Mouse (Mus musculus): ENCODE measurements around the gene Kcnk18. TPM values are rescaled to one million over a fixed set of nuclear protein-coding genes. Genes with fewer than 3 reads are reported as not detected.

Gene Kcnk18
- polyA plus RNA-seq, 1 experiment from 2014 or later = not detected

GRCm38 (mm10) chr19:59263171-59263570, 44.2 kb downstream of the Kcnk18 start:
- peaks cover 59% of the 10 kb centered on the region for H3K4me1 ChIP-seq
- 90% methylated on average over 9 of the region's 9 CpGs for WGBS
- H3K4me2 ChIP-seq = no peak overlapping the region
- peaks cover 48% of the 10 kb centered on the region for H3K27me3 ChIP-seq
- H3K9me3 ChIP-seq = no peaks in the 10 kb centered on the region
- no peak for ATAC-seq (ENCODE audit: low FRiP score)
- no peak overlapping the region for H3K4me3 ChIP-seq (replicated peaks)
- no peak overlapping the region for H3K27ac ChIP-seq
- H3K9ac ChIP-seq = no peak overlapping the region
- H3K36me3 ChIP-seq (replicated peaks) = no peaks in the 10 kb centered on the region

DNA sequence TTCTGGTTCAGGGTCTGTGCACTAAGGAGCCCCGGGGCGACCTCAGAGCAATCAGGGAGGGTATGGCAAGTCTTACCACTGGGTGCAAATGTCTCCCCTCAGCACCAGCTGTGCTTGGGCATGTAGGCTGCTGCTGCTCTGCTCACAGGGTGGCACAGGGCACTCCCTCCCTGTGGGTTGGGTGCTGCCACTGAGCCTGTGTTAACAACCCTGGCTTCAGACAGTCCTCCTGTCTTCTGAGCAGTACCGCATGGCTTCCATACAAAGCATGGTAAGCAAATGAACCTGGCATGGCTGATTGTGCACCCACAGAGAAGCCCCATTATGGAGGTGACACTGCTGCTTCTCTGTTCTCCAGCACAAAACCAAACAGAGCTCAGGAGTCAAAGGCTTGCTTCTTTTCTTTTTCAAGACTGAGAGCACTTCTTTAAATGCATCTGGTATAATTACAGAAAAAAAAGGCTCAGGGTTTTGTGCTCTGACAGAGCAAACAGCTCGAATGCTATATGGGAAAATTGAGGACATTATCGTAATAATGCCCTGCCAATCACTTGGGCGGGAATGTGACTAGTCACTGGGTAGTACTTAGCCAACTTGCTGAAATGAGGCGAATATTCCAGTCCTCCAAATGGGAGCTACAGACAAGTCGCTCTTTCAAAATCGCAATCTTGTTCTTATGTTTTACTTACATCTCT, 46.0 kb downstream of the Kcnk18 start:
- Histone ChIP-seq H3K4me3 (replicated peaks) (no peak overlapping the region), H3K27me3 (peaks cover 37% of the 10 kb centered on the region), H3K36me3 (replicated peaks) (no peaks in the 10 kb centered on the region), H3K9ac (peak overlapping the region; percentile 36; the same call in 1 of the 2 replicates), H3K4me2 (peak overlapping the region; percentile 4), H3K9me3 (no peaks in the 10 kb centered on the region), H3K4me1 (peaks cover 55% of the 10 kb centered on the region), H3K27ac (peak overlapping the region; percentile 86)
- peak; percentile 54 for ATAC-seq (ENCODE audit: low FRiP score)
- 38% methylated on average over 9 of the region's 9 CpGs for WGBS

DNA sequence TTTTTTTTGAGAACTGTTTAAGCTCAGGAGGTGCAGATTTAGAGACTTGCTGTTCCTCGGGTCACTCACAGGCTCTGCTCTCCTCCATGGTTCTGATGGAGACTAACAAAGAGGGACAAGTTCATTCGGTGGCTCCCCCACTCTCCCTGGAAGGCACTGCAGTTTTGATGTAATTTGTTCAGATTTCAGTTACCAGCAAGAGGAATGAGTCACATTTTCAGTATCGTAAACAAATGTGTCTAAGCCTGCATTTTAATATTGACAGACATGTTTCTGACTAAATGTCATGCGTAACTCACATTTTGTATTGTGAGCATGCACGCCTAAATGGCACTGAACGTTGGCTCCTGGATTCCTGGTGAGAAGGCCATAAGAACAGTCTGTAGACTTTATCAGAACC, 46.9 kb downstream of the Kcnk18 start:
- H3K4me2 ChIP-seq = no peak overlapping the region
- H3K4me3 ChIP-seq (replicated peaks) = no peak overlapping the region
- H3K4me1 ChIP-seq = peaks cover 46% of the 10 kb centered on the region
- 53% methylated on average over 6 of the region's 6 CpGs for WGBS
- H3K27ac ChIP-seq = peak overlapping the region; percentile 58; the same call in 1 of the 2 replicates
- no peaks in the 10 kb centered on the region for H3K36me3 ChIP-seq (replicated peaks)
- ATAC-seq (ENCODE audit: low FRiP score) = no peak
- no peak overlapping the region for H3K9ac ChIP-seq
- H3K27me3 ChIP-seq = peaks cover 27% of the 10 kb centered on the region
- H3K9me3 ChIP-seq = no peaks in the 10 kb centered on the region

DNA sequence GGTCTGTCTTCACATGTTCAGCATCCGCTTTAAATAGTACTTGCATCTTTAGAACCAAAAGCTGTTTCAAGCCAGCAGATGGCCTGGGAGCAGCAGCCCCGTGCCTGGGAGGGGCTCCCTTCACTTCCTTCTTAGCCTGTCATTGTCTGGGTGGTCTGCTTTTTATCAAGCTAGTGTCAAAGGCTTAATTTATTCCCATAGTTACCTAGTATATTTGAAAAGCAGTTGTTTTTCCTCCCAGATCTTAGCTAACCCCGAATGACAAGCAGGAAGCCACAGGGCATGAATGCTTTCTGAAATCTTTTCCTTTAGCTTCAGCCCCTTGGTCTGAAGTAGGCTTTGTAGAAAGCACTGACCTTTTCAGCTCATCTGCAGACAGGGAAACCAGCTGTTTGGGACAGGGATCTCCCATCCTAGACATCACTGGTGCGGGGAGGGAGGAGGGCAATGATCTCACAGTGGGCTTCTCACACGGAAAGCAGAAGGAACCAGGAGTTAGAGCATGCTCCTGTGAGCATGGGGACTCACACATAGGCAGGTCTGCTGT, 48.5 kb downstream of the Kcnk18 start:
- Histone ChIP-seq H3K27me3 (peaks cover 14% of the 10 kb centered on the region; the same call in 1 of the 2 replicates), H3K36me3 (replicated peaks) (no peaks in the 10 kb centered on the region), H3K27ac (peak overlapping the region; percentile 51), H3K4me1 (peaks cover 36% of the 10 kb centered on the region), H3K9me3 (no peaks in the 10 kb centered on the region), H3K4me3 (replicated peaks) (no peak overlapping the region), H3K4me2 (no peak overlapping the region), H3K9ac (no peak overlapping the region)
- 7% methylated on average over 5 of the region's 5 CpGs for WGBS
- ATAC-seq (ENCODE audit: low FRiP score) = no peak

- Histone ChIP-seq H3K27ac (no peak overlapping the region), H3K4me3 (replicated peaks) (no peak overlapping the region), H3K4me1 (no peaks in the 10 kb centered on the region), H3K4me2 (no peak overlapping the region), H3K9me3 (no peaks in the 10 kb centered on the region), H3K9ac (no peak overlapping the region), H3K36me3 (replicated peaks) (no peaks in the 10 kb centered on the region), H3K27me3 (no peaks in the 10 kb centered on the region)
- 89% methylated on average over 7 of the region's 7 CpGs for WGBS
- ATAC-seq (ENCODE audit: low FRiP score) = no peak
These were observed 54.2 kb downstream of the Kcnk18 start for GRCm38 (mm10) chr19:59273190-59273589.

DNA sequence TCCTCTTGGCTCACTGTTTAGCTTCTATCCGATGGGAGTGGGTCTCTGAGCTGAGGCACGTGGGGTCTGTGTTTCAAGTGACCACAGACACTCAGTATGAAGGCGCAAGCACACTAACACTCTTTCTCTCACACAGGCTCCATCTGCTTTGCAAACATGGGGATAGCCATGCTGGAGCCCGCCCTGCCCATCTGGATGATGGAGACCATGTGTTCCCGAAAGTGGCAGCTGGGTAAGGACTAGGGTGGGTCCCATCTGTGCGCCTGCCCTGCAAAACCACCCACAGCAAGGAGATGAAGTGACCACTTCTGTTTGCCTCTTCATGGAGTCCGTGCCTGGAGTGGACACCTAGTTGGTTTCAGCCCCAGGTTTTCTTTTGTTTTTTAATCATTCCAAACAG, 57.3 kb downstream of the Kcnk18 start:
- Histone ChIP-seq H3K27me3 (no peaks in the 10 kb centered on the region), H3K9me3 (no peaks in the 10 kb centered on the region), H3K27ac (no peak overlapping the region), H3K4me2 (no peak overlapping the region), H3K36me3 (replicated peaks) (peaks cover 8% of the 10 kb centered on the region), H3K4me3 (replicated peaks) (no peak overlapping the region), H3K9ac (no peak overlapping the region), H3K4me1 (no peaks in the 10 kb centered on the region)
- ATAC-seq (ENCODE audit: low FRiP score) = no peak
- WGBS = 92% methylated on average over 7 of the region's 7 CpGs

DNA sequence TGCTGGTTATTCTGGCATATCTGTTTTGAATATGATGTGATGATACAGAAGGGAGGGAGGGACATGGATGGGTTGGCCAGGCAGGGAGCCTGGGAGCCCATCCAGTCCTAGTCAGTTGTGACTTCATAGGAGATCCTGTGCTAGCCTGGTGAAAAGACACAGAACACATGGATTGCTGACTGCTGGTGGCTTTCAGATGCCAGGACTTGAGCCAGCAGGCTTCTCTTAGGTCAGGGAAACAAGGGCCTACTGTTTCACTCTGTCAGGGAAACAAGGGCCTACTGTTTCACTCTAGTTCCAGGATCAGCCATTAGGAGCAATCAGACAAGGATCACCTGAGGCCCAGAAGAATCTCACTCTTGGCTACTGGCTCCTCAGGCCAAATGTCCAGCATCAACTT, 61.8 kb downstream of the Kcnk18 start:
- H3K9me3 ChIP-seq = no peaks in the 10 kb centered on the region
- H3K9ac ChIP-seq = no peak overlapping the region
- H3K4me2 ChIP-seq = no peak overlapping the region
- no peak overlapping the region for H3K27ac ChIP-seq
- H3K36me3 ChIP-seq (replicated peaks) = peaks cover 8% of the 10 kb centered on the region
- no peaks in the 10 kb centered on the region for H3K27me3 ChIP-seq
- no peak for ATAC-seq (ENCODE audit: low FRiP score)
- H3K4me3 ChIP-seq (replicated peaks) = no peak overlapping the region
- H3K4me1 ChIP-seq = no peaks in the 10 kb centered on the region

DNA sequence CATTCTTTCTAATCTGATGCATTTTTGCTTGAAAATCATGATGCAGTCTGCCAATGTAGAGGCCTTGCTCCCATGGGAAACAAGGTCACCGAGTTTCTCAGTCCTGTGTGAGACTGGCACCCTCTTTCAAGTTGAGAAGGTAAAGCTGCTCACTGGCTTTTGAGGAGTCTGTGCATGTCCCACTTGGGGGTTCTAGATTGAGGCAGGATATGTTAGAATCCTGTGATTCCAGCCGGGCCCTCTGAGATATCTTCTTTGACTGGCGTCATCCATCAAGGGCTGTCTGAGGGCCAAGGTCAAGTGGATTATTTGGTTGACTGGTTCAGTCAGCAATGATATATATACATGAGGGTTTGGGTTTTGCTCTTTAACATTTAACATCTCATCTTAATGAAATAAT, 63.0 kb downstream of the Kcnk18 start:
- no peak for ATAC-seq (ENCODE audit: low FRiP score)
- Histone ChIP-seq H3K27me3 (no peaks in the 10 kb centered on the region), H3K4me2 (no peak overlapping the region), H3K27ac (no peak overlapping the region), H3K4me1 (no peaks in the 10 kb centered on the region), H3K36me3 (replicated peaks) (peaks cover 8% of the 10 kb centered on the region), H3K9ac (no peak overlapping the region), H3K4me3 (replicated peaks) (no peak overlapping the region), H3K9me3 (no peaks in the 10 kb centered on the region)
- WGBS = 93% methylated on average over 3 of the region's 3 CpGs

Other genes starting within 250 kb of the Kcnk18 start
- 11.2 and 14.2 TPM in 2 replicates for gene Shtn1, start 143.1 kb upstream of the Kcnk18 start, polyA plus RNA-seq (2016; fragmentation: Nextera tagmentation; extraction: Ambion mirVana)
- gene Vax1, start 49.2 kb upstream of the Kcnk18 start, polyA plus RNA-seq (2016; fragmentation: Nextera tagmentation; extraction: Ambion mirVana) = 4.2 and 6.8 TPM in 2 replicates
- 22.1 and 27.7 TPM in 2 replicates for gene Slc18a2, start 41.7 kb downstream of the Kcnk18 start, polyA plus RNA-seq (2016; fragmentation: Nextera tagmentation; extraction: Ambion mirVana)
- 3.0 and 11.5 TPM in 2 replicates for gene Rps12-ps3, start 103.1 kb downstream of the Kcnk18 start, polyA plus RNA-seq (2016; fragmentation: Nextera tagmentation; extraction: Ambion mirVana)
- gene Pdzd8, start 126.6 kb downstream of the Kcnk18 start, polyA plus RNA-seq (2016; fragmentation: Nextera tagmentation; extraction: Ambion mirVana) = 15.0 and 15.9 TPM in 2 replicates
- 59.0 and 69.4 TPM in 2 replicates for gene Emx2, start 239.2 kb downstream of the Kcnk18 start, polyA plus RNA-seq (2016; fragmentation: Nextera tagmentation; extraction: Ambion mirVana)

Data from forebrain, embryonic 12.5 days (tissue).